Mouse (Mus musculus) embryonic facial prominence, embryonic 15.5 days (tissue): ENCODE results near the gene Prpf19. TPM values are rescaled to one million over a fixed set of nuclear protein-coding genes. Genes with fewer than 3 reads are reported as not detected.

Experiments
- polyA plus RNA-seq: library from polyadenylated mRNA; unstranded; fragments of >200 nt; fragmentation: Nextera tagmentation; extraction: Ambion mirVana; gene quantifications from 2 replicates; pipeline ENCODE4 v1.2.1, GENCODE M21; 2015

Gene Prpf19
- polyA plus RNA-seq, 1 experiment from 2014 or later, result 45.2 TPM

Other genes with a start within 250 kb of the Prpf19 start
- not detected in 2 replicates for gene Pga5, start 217.2 kb upstream of the Prpf19 start, polyA plus RNA-seq
- gene Vps37c, start 206.5 kb upstream of the Prpf19 start, polyA plus RNA-seq, result 43.0 and 47.0 TPM in 2 replicates
- gene Cd5, start 156.2 kb upstream of the Prpf19 start, polyA plus RNA-seq, result 0.81 and 1.3 TPM in 2 replicates
- gene Cd6, start 65.2 kb upstream of the Prpf19 start, polyA plus RNA-seq, result 0.05 TPM in 1 of 2 replicates, not detected in the other
- gene Slc15a3, start 55.5 kb upstream of the Prpf19 start, polyA plus RNA-seq, result 2.0 and 2.3 TPM in 2 replicates
- 82.1 and 82.5 TPM in 2 replicates for gene Tmem132a, start 25.3 kb upstream of the Prpf19 start, polyA plus RNA-seq
- 133 and 139 TPM in 2 replicates for gene Tmem109, start 13.2 kb upstream of the Prpf19 start, polyA plus RNA-seq
- gene Zp1, start 25.4 kb downstream of the Prpf19 start, polyA plus RNA-seq, result not detected in 2 replicates
- gene Ptgdr2, start 41.9 kb downstream of the Prpf19 start, polyA plus RNA-seq, result 0.07 and 0.08 TPM in 2 replicates
- 26.3 and 27.3 TPM in 2 replicates for gene Ccdc86, start 54.0 kb downstream of the Prpf19 start, polyA plus RNA-seq
- gene Ms4a10, start 79.4 kb downstream of the Prpf19 start, polyA plus RNA-seq, result 0.32 and 1.1 TPM in 2 replicates
- not detected in 2 replicates for gene Ms4a15, start 98.0 kb downstream of the Prpf19 start, polyA plus RNA-seq
- gene Ms4a18, start 122.8 kb downstream of the Prpf19 start, polyA plus RNA-seq, result not detected in 2 replicates
- not detected in 2 replicates for gene Ms4a8a, start 185.9 kb downstream of the Prpf19 start, polyA plus RNA-seq
- gene 1700017D01Rik, start 235.6 kb downstream of the Prpf19 start, polyA plus RNA-seq, result not detected in 2 replicates